Mouse (Mus musculus) ES-E14 (cell line): ENCODE results near the gene Parvb.

Source experiments
- HCFC1 ChIP-seq: IDR thresholded peaks from 2 replicates; pipeline ENCODE4 v1.6.1; 2012; ENCODE audit warnings: low read length, inconsistent platforms, borderline replicate concordance; ENCODE audit not compliant: insufficient read depth
- ZC3H11A ChIP-seq: IDR thresholded peaks from 2 replicates; pipeline ENCODE4 v1.6.1; 2012; ENCODE audit warnings: low read depth, mild to moderate bottlenecking, inconsistent platforms, low read length, borderline replicate concordance
- ZNF384 ChIP-seq: IDR thresholded peaks from 2 replicates; pipeline ENCODE4 v1.6.1; 2012; ENCODE audit warnings: low read depth, low read length, inconsistent platforms

GRCm38 (mm10) chr15:84336281-84336817 is 104.5 kb downstream of the Parvb start:
- TF ChIP-seq ZNF384 = no peak
- TF ChIP-seq ZC3H11A = no peak
- TF ChIP-seq HCFC1 = no peak
